Mouse (Mus musculus): ENCODE results near the gene 1520401A03Rik. TPM values are rescaled to one million over a fixed set of nuclear protein-coding genes. Genes with fewer than 3 reads are reported as not detected.

1520401A03Rik gene
- polyA plus RNA-seq, 1 experiment from 2014 or later, result 0.05 TPM

DNA sequence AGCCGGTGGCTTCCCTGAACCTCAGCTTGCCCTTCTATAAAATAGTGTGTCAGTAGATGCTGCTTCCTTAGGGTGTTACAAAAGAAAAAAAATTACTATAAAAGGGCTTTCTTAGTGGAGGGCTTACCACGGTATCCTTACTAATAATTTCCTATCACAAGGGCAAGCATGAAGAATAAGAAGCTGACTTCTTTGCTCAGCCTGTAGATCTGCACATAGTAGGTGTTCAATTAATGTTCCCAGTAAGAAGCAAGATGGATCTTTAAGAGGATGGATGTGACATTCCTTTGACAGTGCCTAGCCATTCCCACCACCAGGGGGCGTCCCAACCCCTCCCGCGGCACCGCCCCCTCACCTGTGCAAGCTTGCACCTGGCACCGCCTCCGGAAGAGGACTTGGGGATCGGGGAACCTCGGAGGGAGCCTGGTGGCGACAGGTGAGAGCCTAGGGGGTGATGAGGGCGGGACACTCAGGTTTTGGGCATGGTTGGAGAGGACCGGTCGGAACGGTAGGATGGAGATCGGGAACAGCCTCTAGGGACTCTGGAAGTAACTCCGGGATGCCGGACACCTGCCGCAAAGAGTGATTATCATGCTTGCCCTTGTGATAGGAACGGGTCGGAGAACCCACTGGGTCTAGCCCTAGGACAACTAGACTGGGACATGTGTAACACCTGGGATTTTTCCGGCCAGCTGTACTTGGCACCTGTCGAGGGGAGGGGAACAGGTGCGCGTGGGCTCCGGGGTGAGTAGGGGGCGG lies 62.3 kb downstream of the 1520401A03Rik start, which contains the start of gene Bicdl2:
Gene Bicdl2 (plus strand): TSS at position 390 of the 759 bp plus-strand sequence.
- 7% methylated on average over 27 of the region's 27 CpGs for WGBS (ENCODE audit: insufficient replicate concordance)
- ATAC-seq (ENCODE audit: low read depth), result no peak
- H3K27me3 ChIP-seq, result peaks cover 52% of the 10 kb centered on the region

DNA sequence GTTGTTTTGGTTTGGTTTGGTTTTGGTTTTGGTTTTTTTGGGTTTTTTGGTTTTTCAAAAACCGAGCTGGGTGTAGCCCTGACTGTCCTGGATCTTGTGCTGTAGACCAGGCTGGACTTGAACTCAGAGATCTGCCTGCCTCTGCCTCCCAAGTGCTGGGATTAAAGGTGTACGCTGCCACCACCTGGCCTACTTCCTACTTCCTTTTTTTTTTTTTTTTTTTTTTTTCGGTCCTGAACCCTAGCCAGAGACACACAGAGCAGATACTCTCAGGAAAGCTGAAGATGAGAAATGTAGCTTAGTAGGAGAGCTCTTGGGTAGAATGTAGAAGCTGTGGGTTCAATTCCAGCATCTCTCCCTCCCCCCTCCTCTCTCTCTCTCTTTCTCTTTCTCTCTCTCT lies 64.1 kb downstream of the 1520401A03Rik start:
- no peaks in the 10 kb centered on the region for H3K9me3 ChIP-seq (replicated peaks)
- no peak overlapping the region for H3K27ac ChIP-seq
- 56% methylated on average over 3 of the region's 3 CpGs for WGBS (ENCODE audit: insufficient replicate concordance)
- H3K9ac ChIP-seq, result no peak overlapping the region
- H3K4me1 ChIP-seq (replicated peaks), result peaks cover 11% of the 10 kb centered on the region
- no peak overlapping the region for H3K4me2 ChIP-seq
- ATAC-seq (ENCODE audit: low read depth) (no peak), DNase-seq (no peak)
- H3K36me3 ChIP-seq, result no peaks in the 10 kb centered on the region
- no peak overlapping the region for H3K4me3 ChIP-seq (replicated peaks)
- H3K27me3 ChIP-seq, result peaks cover 50% of the 10 kb centered on the region

More for the DNA sequence above, 62.3 kb downstream of the 1520401A03Rik start, which contains the start of gene Bicdl2:
- Histone ChIP-seq H3K27ac (no peak within 1 kb of the TSS), H3K4me3 (replicated peaks) (peak within 1 kb of the TSS; percentile 23; the same call in 1 of the 2 replicates), H3K9ac (no peak within 1 kb of the TSS), H3K9me3 (replicated peaks) (no peaks in the 10 kb centered on the region), H3K4me2 (peak within 1 kb of the TSS; percentile 37), H3K36me3 (no peaks in the 10 kb centered on the region), H3K4me1 (replicated peaks) (peaks cover 11% of the 10 kb centered on the region)
- no peak for DNase-seq

Other genes starting within 250 kb of the 1520401A03Rik start
- gene Vmn2r117, start 243.1 kb downstream of the 1520401A03Rik start, polyA plus RNA-seq (2015; fragmentation: Nextera tagmentation; extraction: Ambion mirVana), result not detected in 2 replicates
- 5.5 and 6.5 TPM in 2 replicates for gene Zfp213, start 158.5 kb downstream of the 1520401A03Rik start, polyA plus RNA-seq (2015; fragmentation: Nextera tagmentation; extraction: Ambion mirVana)
- gene Zfp13, start 123.3 kb downstream of the 1520401A03Rik start, polyA plus RNA-seq (2015; fragmentation: Nextera tagmentation; extraction: Ambion mirVana), result 1.2 and 1.6 TPM in 2 replicates
- not detected in 2 replicates for gene Zscan10, start 121.9 kb downstream of the 1520401A03Rik start, polyA plus RNA-seq (2015; fragmentation: Nextera tagmentation; extraction: Ambion mirVana)
- gene Mmp25, start 77.5 kb downstream of the 1520401A03Rik start, polyA plus RNA-seq (2015; fragmentation: Nextera tagmentation; extraction: Ambion mirVana), result 0.14 and 0.15 TPM in 2 replicates
- 0.10 and 0.14 TPM in 2 replicates for gene Bicdl2, start 62.3 kb downstream of the 1520401A03Rik start, polyA plus RNA-seq (2015; fragmentation: Nextera tagmentation; extraction: Ambion mirVana)
- gene Hcfc1r1, start 49.2 kb downstream of the 1520401A03Rik start, polyA plus RNA-seq (2015; fragmentation: Nextera tagmentation; extraction: Ambion mirVana), result 21.6 and 21.9 TPM in 2 replicates
- gene Thoc6, start 48.9 kb downstream of the 1520401A03Rik start, polyA plus RNA-seq (2015; fragmentation: Nextera tagmentation; extraction: Ambion mirVana), result 27.6 and 27.8 TPM in 2 replicates
- 6.2 and 6.7 TPM in 2 replicates for gene Tnfrsf12a, start 45.3 kb downstream of the 1520401A03Rik start, polyA plus RNA-seq (2015; fragmentation: Nextera tagmentation; extraction: Ambion mirVana)
- gene Cldn6, start 43.5 kb downstream of the 1520401A03Rik start, polyA plus RNA-seq (2015; fragmentation: Nextera tagmentation; extraction: Ambion mirVana), result 0.68 and 1.3 TPM in 2 replicates
- not detected in 2 replicates for gene Cldn9, start 38.8 kb downstream of the 1520401A03Rik start, polyA plus RNA-seq (2015; fragmentation: Nextera tagmentation; extraction: Ambion mirVana)
- 26.6 and 27.8 TPM in 2 replicates for gene Pkmyt1, start 3.6 kb upstream of the 1520401A03Rik start, polyA plus RNA-seq (2015; fragmentation: Nextera tagmentation; extraction: Ambion mirVana)
- gene Paqr4, start 18.1 kb upstream of the 1520401A03Rik start, polyA plus RNA-seq (2015; fragmentation: Nextera tagmentation; extraction: Ambion mirVana), result 7.8 and 7.9 TPM in 2 replicates
- 0.10 and 0.17 TPM in 2 replicates for gene Kremen2, start 23.1 kb upstream of the 1520401A03Rik start, polyA plus RNA-seq (2015; fragmentation: Nextera tagmentation; extraction: Ambion mirVana)
- gene Flywch1, start 48.8 kb upstream of the 1520401A03Rik start, polyA plus RNA-seq (2015; fragmentation: Nextera tagmentation; extraction: Ambion mirVana), result 12.6 and 13.0 TPM in 2 replicates
- gene Flywch2, start 63.3 kb upstream of the 1520401A03Rik start, polyA plus RNA-seq (2015; fragmentation: Nextera tagmentation; extraction: Ambion mirVana), result 1.3 and 1.4 TPM in 2 replicates
- gene Srrm2, start 67.7 kb upstream of the 1520401A03Rik start, polyA plus RNA-seq (2015; fragmentation: Nextera tagmentation; extraction: Ambion mirVana), result 228 and 235 TPM in 2 replicates
- gene Elob, start 106.4 kb upstream of the 1520401A03Rik start, polyA plus RNA-seq (2015; fragmentation: Nextera tagmentation; extraction: Ambion mirVana), result 535 and 572 TPM in 2 replicates
- gene Prss33, start 113.3 kb upstream of the 1520401A03Rik start, polyA plus RNA-seq (2015; fragmentation: Nextera tagmentation; extraction: Ambion mirVana), result not detected in 2 replicates
- not detected in 2 replicates for gene Prss32, start 121.1 kb upstream of the 1520401A03Rik start, polyA plus RNA-seq (2015; fragmentation: Nextera tagmentation; extraction: Ambion mirVana)
- 0.09 and 0.22 TPM in 2 replicates for gene Prss41, start 121.4 kb upstream of the 1520401A03Rik start, polyA plus RNA-seq (2015; fragmentation: Nextera tagmentation; extraction: Ambion mirVana)
- gene Prss21, start 145.3 kb upstream of the 1520401A03Rik start, polyA plus RNA-seq (2015; fragmentation: Nextera tagmentation; extraction: Ambion mirVana), result not detected in 2 replicates
- not detected in 2 replicates for gene Dcpp1, start 158.1 kb upstream of the 1520401A03Rik start, polyA plus RNA-seq (2015; fragmentation: Nextera tagmentation; extraction: Ambion mirVana)
- not detected in 2 replicates for gene Dcpp2, start 158.1 kb upstream of the 1520401A03Rik start, polyA plus RNA-seq (2015; fragmentation: Nextera tagmentation; extraction: Ambion mirVana)
- not detected in 2 replicates for gene Dcpp3, start 194.7 kb upstream of the 1520401A03Rik start, polyA plus RNA-seq (2015; fragmentation: Nextera tagmentation; extraction: Ambion mirVana)
- gene Sbp, start 218.9 kb upstream of the 1520401A03Rik start, polyA plus RNA-seq (2015; fragmentation: Nextera tagmentation; extraction: Ambion mirVana), result not detected in 2 replicates
- gene Sbpl, start 232.5 kb upstream of the 1520401A03Rik start, polyA plus RNA-seq (2015; fragmentation: Nextera tagmentation; extraction: Ambion mirVana), result not detected in 2 replicates

All from liver, embryonic 13.5 days (tissue).